Mouse (Mus musculus) layer of hippocampus, adult 18-20 months (tissue): ENCODE results near the gene Asap3. TPM values are rescaled to one million over a fixed set of nuclear protein-coding genes. Genes with fewer than 3 reads are reported as not detected.

ENCODE experiments used
- DNase-seq, 2 experiments: peaks; one replicate each; pipeline ENCODE4 v3.0.0; 2022; ENCODE audit warnings: low spot score in 2 of 2
- total RNA-seq, 2 experiments: library from RNA; stranded (reverse); gene quantifications; 2 replicates each; pipeline ENCODE4 v1.2.3; 2021

The Asap3 gene
- total RNA-seq, 2 experiments from 2014 or later, result 2.2 to 2.6 TPM

DNA sequence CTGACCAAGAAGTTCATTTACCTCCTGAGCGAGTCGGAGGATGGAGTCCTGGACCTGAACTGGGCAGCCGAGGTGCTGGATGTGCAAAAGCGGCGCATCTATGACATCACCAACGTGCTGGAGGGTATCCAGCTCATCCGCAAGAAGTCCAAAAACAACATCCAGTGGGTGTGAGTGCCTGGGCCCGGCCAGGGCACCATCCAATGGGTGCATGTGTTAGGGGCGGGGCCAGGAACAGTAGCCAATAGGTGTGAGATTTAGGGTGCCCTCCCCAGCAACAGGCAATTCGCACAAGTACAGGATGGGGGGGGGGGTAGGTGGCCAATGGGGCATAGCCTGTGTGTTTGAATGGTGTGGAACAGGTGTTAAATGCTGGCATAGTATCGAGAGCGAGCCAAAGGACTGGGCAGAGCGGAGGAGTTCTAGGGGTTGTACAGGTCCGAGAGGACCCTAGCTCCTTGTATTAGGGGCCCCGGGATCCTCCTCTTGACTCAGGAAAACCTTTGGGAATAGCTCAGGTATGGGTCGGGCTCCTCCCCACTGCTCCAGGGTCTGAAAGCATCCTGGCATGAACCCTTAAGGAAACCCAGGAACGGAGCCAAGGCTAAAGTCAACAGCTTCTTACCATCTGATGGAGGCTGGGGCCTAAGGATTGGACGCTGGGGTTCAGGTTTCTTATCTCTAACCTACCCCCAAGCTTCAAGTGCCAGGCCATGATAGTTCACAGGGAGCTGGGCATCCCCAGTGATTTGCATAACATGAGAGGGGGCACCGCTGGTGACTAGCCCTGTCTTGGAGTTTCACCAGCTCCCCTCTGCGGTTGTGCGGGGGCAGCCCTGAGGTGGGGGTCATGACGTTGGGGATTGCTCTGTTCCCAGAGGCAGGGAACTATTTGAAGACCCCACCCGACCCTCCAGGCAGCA, 25.5 kb upstream of the Asap3 start:
- DNase-seq, result peak; percentile 53 to 76

DNA sequence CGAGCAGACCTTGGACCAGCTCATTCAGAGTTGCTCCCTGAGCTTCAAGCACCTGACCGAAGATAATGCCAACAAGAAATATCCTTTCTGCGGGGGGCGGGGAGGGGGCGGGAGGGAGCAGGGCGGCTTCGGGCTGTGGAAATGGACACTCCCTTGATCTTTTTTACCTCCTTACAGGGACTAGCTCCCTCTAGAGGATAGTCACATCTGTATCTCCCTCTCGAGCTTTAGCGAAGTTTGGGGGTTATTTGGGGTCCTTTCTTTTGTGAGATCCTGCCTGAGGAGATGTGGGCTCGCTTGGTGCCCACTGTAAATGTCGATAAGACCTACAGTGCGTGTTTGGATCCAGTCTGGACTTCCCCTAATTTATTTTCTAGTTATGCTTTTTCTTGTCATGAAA, 24.8 kb upstream of the Asap3 start:
- no peak for DNase-seq

DNA sequence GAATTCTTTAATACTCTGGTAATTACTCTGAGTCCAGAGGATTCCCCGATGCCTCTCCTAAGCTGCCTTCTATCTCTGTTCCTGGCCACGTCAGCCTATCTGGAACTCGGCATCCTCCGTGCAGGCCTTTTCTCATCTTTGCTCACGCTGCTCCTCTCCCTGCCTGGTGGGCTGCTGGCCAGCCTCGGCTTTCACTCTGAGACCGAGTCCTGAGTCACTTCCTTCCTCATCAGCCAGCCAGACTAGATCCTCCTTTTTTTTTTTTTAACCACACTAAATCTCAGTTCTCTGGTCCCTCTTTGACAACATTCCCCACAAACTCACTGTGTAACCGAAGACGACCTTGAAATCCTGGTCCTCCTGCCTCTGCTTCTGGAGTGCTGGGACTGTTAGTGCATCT, 20.8 kb upstream of the Asap3 start:
- no peak for DNase-seq

DNA sequence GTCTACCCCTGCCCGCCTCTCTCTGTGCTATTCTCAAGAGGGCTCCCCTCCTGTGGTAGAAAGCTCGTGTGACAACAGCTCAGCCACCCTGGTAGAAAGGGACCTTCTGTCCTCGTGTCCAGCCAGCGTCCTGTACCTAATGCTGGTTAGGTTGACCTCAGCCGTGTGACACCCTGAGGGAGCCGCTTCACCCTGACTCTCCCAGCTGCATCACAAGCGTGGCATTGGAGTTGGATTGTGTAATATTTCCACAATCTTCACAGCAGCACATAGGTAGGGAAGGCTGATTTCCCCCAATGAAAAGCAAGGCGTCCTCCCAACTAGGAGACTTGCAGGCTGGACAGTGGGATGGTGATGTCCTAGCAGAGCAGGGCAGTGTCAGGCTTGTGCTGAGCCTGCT, 19.9 kb upstream of the Asap3 start:
- no peak for DNase-seq

DNA sequence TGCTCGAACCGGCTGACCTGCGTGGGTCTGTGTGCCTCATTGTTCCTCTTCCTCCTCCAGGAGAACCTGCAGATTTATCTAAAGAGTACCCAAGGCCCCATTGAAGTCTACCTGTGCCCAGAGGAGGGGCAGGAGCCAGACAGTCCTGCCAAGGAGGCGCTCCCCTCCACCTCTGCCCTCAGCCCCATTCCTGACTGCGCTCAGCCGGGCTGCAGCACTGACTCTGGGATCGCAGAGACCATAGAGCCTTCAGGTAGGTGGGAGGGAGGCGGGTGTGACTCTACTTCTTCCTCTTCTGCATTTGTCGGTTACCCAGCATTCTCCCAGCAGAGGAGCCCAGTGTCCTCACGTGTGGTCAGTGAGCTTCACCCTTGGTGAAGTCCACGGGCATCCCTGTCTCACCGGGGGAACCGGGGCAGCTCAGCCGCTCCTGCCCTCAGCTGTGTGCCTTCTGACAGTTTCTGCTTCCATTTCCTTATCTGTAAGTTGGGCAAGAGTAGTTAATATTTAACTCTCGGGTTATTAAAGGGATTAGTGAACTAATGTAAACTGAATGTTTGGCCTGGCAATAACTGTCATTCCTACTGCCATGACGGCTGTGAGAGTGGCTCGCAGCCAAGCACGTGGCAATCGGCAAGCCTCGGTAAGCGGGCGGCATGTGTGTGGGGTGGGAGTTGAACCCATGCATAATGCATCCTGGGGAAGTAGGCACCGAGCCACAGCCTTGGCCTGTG, 19.3 kb upstream of the Asap3 start:
- DNase-seq, result no peak

DNA sequence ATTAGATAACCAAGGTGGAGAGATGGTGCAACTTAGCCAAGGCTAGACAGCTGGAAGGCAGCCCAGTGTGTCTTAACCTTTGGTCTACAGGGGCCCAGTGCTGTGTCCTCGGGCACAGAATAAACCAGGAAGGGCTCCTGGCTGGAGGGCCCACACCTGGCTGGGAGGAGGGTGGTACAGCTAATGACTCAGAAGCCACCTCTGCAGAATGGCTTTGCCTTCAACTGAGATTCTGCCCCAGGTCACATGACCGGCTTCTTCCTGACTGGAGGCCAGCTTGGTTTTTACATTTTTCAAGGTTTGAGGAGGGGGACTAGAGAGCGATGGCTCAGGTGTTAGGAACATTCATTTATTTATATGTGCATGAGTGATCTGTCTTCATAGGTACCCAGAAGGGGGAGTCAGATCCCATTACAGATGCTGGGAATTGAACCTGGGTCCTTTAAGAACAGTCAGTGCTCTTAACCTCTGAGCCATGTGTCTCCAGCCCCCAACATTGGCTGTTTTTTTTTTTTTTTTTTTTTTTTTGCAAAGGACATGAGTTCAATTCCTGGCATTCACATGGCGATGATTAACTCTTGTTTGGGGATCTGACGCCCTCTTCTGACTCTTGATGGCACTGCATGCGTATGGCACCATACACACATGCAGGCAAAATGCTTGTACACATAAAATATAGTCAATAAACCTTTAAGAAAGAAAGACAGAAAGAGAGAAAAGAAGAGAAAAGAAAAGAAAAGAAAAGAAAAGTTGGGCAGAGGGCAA, 17.0 kb upstream of the Asap3 start:
- no peak for DNase-seq

DNA sequence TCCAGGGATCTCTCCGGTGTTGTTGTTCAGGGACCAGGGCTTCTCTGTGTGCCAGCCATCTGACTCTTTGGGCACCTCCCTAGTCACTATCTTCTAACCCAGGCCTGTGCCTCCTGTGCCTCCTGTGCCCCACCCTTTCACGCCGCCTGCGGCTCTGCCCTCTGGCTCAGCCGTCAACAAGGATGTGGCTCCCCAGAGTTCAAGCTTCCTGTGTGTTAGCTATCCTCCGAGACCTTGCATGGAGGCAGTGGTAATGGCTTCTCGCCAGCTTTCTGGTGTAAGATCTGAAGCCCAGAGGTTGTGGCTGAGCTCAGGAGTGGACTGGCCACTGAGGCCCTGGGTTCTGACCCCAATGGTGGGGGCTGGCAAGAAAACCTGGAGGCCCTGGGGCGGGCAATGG, 16.3 kb upstream of the Asap3 start:
- no peak for DNase-seq

DNA sequence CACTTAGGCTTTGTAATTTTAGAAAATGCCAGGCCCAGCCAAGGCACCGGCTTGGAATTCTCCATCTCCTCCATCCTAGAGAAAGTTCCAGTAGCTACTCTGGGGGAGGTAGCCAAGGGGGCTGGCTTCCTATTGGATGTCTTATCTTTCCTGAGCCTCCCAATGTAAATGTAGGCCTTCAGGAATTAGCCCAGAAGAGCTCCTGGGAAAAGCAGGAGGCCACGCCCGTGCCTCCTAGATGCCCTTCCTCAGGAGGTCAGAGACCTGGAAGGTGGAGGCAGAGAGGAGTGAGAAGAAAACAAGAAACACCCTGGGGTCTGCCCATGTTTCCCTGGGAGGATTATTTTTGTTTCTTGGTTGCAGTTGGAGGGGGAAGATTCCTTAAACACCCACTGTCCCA, 12.6 kb upstream of the Asap3 start:
- no peak for DNase-seq

DNA sequence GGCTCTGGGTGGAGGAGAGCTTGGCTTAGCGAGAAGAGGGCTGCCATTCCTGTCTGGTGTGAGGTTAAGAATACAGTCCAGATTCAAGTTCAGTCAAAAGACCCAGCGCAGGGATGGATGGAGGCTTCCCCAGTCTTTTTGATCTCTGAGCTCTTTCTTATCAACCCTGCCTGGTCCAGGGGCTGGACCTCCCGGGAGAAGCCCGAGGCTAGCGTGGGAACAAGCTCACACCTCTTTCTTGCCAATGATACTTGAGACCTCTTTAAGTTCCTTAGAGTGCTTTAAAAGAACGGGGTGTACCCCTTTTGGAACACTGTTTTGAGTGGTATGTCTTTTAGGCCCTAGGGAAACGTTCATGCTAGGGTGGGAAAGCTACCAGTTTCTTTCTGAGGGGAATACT, 11.1 kb upstream of the Asap3 start:
- DNase-seq, result no peak

DNA sequence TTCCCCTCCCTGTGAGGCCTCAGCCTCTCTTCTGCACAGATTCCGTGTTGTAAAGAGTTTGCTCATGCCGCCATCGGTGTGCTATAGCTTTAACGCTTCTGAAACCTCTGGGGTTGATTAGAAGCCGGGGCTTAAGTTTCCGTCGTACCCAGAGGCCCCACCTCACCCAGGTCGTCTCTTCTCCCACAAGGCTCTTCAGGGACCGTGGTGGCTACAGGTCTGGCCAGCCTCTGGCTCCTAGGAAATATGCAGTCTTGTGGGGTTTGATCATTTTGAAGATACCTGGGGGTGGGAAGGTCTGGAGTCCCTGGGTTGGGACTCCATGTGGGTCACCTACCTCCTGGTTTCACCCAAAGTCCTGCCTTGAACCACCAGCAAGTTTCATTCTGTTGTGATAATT, 10.5 kb upstream of the Asap3 start:
- DNase-seq, result no peak

DNA sequence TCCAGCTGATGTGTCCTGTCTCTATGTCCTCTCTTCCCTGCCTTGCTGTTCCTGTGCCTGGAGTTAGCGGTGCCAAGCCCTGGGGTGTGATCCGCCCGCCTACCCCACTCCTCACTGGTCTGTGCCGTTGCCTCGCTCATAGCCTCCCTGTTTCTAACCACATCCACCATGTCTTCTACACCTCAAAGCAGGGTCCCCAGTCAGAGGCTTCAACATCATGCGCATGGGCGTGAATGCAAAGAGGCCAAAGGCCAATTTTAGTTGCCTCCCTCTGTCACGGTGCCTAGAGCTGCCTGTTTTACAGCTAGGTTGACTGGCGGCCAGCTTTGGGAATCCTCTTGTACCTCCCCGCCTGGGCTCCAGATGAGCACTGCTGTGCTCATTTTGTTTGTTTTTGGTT, 10.0 kb upstream of the Asap3 start:
- no peak for DNase-seq

DNA sequence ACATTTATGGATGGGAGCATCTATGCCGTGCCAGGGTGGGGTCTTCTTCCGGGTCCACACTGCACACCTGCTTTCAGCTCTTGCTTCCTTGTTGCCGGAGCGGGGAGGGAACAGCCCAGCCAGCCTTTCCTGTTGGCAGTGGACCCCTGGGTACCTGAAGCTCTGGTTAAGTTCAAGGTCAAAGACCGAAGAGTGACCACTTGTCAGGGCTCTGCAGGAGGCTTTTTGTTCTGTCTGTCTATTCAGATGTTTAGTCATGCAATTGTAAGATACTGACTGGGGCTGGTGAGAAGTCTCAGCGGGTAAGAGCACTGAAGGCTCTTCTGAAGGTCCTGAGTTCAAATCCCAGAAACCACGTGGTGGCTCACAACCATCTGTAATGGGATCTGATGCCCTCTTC, 7.3 kb upstream of the Asap3 start:
- no peak for DNase-seq

DNA sequence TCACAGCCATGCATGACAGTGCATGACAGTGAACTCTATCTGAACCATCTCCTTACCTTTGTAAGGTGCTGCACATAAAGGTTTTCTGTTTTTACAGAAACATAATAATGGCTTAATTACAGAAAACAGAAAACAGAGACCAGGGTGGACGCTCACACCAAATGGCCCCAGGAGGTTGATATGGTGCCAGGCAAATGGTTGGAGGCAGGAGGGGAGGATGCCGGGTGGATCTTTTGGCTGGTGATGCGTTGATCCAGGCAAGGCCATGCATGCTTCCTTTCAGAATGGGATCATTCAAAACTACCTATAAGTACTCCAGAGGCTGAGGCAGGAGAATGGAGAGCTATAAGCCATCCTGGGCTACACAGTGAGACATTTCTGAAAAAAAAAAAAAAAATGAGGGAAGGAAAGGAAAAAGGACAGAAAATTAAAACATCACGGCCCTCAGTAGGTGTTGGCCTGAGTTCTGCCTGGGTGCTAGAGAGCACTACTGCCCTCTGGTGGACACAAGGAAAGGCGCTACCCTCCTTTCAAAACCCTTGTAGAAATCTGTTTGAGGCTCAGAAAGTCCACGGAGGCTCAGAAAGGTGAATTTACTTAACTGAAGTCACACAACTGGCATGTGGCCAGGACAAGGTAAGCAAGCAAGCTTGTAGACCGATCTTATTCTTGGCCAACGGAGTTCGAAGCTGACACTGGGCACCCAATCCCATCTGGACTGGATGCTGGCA, 6.4 kb upstream of the Asap3 start:
- peak in 1 of 2 experiments; percentile 54 for DNase-seq

DNA sequence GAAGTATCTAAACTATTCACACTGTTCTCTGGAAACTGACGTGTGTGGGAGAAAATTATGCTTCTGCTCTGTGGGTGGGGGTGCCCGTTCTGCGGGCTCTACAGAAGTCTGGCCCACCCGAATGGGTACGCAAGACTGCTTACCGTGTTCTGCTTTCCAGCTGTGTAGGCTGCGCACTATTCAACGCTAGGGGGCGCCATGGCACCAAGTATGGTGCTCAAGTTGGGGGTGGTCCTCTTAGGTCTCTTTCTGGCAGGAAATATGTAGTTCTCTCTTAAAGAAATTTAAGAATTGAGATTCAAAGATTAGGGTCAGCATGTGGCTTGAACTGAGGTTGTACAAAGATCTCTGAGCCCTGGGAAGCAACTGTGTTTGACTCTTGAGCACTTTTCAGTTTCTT, 3.7 kb upstream of the Asap3 start:
- DNase-seq, result peak; percentile 13 to 63

DNA sequence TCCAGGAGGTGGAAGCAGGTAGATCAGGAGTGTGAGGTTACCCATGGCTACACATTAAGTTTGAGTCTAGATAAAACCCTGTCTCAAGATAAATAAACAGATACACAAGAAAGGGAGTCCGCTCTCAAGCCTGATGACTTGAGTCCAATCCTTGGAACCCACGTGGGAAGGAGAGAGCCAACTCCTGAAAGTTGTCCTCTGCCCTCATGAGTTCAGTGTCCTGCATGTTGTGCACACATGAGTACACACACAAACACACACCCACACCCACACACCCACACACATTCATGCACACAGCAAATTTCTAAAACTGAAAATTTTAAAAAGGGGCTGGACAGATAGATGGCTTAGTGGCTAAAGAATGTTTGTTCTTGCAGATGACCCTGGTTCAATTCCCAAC, 1.4 kb upstream of the Asap3 start:
- no peak for DNase-seq

DNA sequence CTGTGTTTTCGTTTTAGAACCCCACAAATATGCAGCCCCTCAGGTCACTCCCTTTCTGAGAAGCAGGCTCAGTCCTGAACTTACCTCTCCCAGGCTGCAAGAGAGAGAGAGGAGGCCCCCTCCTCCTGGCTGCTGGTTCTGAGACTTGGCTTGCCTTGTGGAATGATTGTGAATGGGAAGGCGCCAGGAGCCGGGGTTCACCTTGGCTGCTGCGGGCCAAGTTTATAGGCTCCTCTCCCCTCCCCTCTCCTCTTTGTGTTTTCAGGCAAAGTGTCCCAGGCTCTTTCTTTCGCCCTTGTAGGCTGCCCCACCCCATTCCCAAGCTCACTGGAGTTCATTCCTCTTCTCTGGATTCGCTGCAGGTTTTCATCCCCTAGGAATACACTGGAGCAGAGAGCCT, 778 bp downstream of the Asap3 start:
- DNase-seq, result no peak

DNA sequence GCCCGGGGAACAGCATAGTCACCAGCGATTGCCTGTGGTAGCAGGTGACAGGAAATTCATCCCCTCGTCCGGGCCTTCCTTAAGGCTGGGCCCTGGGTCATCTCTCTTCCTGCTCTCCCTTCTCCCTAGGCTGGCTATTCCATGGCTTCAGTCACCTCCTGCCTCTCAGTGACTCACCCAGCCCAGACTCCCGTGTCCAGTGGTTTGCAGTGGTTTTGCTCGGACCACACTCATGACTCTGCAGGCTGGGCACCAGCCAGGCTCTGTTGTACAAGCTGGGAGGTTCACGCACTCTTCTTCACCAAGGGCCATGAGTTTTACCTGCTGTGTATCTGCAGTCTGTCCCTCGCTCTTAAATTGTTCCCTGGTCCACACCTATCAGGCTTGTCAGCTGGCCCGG, 4.8 kb downstream of the Asap3 start:
- no peak for DNase-seq

DNA sequence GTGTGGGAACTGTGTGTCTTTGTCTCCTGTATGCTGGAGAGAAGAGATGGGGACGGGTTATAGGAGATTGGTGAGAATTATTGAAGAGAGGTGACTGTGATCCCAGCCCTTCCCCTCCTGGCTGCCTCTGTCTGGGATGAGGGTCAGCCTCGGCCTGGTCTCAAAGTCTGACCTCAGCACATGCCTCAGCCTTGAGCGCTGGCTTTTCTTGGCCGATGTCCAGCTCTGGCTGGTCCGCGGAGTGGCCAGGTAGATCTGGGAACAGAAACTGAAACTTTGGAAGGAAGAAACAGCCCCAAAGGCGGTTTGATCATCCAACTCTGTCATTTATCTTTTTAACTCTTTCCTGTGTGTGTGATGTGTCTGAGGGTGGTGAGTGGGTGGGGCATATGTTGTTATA, 7.5 kb downstream of the Asap3 start:
- DNase-seq, result no peak

DNA sequence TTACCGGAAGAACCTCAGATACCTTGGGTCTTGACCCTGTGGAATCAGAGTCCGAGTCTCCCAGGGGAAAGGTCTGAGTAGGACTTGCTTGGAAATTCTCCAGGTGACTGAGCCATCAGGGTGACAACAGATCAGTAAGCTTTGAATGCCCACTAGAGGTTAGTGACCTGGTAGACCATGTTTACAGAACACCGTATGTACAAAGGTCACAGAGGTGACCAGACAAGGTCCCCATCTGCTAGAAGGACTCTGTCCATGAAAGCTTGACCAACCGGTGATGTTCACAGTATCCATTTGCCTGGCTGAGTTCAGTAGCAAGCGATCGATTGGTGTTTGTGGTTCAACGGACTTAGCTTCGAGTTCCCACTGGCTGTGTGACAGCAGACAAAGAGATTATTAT, 8.7 kb downstream of the Asap3 start:
- no peak for DNase-seq

DNA sequence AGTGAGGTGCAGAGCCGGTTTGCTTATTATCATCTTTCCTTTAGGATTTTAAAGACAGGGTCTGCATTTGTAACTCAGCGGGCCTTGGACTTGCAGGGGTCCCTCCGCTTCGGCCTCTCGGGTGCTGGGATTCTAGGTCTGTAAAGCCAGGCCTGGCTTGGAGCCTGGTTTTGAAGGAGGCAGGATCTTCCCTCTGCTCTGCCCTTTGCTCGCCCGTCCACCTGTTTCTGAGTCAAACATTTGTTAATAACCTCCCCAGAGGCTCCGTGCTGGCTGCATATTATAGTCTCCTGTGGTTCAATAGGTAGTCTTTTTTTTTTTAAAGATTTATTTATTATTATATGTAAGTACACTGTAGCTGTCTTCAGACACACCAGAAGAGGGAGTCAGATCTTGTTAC, 9.4 kb downstream of the Asap3 start:
- no peak for DNase-seq

DNA sequence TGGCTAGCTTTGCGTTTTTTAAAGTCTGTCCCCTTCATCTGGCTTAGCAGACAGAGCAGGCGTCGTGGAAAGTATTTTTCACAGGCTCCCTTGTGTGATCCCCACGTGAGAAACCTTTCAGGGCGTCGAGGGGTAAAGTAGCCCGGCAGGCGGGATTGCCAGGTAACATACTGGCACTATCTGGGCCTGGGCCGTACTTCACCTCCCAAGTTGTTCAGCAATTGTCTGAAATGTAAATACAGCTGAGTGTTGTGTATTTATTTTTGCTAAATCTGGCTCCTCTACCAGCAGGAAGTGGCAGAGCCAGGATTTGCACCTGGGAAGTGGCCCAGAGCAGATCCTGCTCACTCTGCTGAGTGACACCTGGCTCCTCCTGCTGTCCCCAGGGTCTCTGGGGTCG, 10.9 kb downstream of the Asap3 start:
- DNase-seq, result no peak
